Mouse (Mus musculus): Measurements from ENCODE around the gene Fnbp1l. TPM values are rescaled to one million over a fixed set of nuclear protein-coding genes. Genes with fewer than 3 reads are reported as not detected.

Gene Fnbp1l
- polyA plus RNA-seq, 1 experiment from 2014 or later = 84.7 TPM

- Histone ChIP-seq H3K9ac (replicated peaks; ENCODE audit: low read depth, low read length) (no peak overlapping the region), H3K27me3 (ENCODE audit: control insufficient read depth, insufficient read depth, low read length) (no peaks in the 10 kb centered on the region), H3K27ac (ENCODE audit: low read length) (no peak overlapping the region), H3K36me3 (ENCODE audit: control insufficient read depth, insufficient read depth, low read length) (peaks cover 11% of the 10 kb centered on the region), H3K4me1 (ENCODE audit: control insufficient read depth, insufficient read depth, low read length) (peaks cover 10% of the 10 kb centered on the region; the same call in 1 of the 2 replicates), H3K9me3 (ENCODE audit: control insufficient read depth, low read depth, low read length) (no peaks in the 10 kb centered on the region), H3K4me3 (ENCODE audit: low read depth, low read length) (no peak overlapping the region), H3K4me2 (replicated peaks; ENCODE audit: low read depth, low read length) (no peak overlapping the region)
- WGBS = 65% methylated on average over 4 of the region's 4 CpGs
- no peak for ATAC-seq (ENCODE audit: insufficient number of reproducible peaks, insufficient read depth, low FRiP score, low read depth)
Observed at GRCm38 (mm10) chr3:122590346-122590745, 29.2 kb downstream of the Fnbp1l start.

GRCm38 (mm10) chr3:122586918-122587641 is 32.4 kb downstream of the Fnbp1l start:
- no peak overlapping the region for H3K9ac ChIP-seq (replicated peaks; ENCODE audit: low read depth, low read length)
- WGBS = 84% methylated on average over 3 of the region's 3 CpGs
- H3K9me3 ChIP-seq (ENCODE audit: control insufficient read depth, low read depth, low read length) = no peaks in the 10 kb centered on the region
- H3K36me3 ChIP-seq (ENCODE audit: control insufficient read depth, insufficient read depth, low read length) = peaks cover 13% of the 10 kb centered on the region
- H3K4me3 ChIP-seq (ENCODE audit: low read depth, low read length) = no peak overlapping the region
- peaks cover 10% of the 10 kb centered on the region; the same call in 1 of the 2 replicates for H3K4me1 ChIP-seq (ENCODE audit: control insufficient read depth, insufficient read depth, low read length)
- H3K4me2 ChIP-seq (replicated peaks; ENCODE audit: low read depth, low read length) = no peak overlapping the region
- H3K27ac ChIP-seq (ENCODE audit: low read length) = no peak overlapping the region
- ATAC-seq (ENCODE audit: insufficient number of reproducible peaks, insufficient read depth, low FRiP score, low read depth) = no peak
- no peaks in the 10 kb centered on the region for H3K27me3 ChIP-seq (ENCODE audit: control insufficient read depth, insufficient read depth, low read length)

- Histone ChIP-seq H3K36me3 (ENCODE audit: control insufficient read depth, insufficient read depth, low read length) (no peaks in the 10 kb centered on the region), H3K9me3 (ENCODE audit: control insufficient read depth, low read depth, low read length) (no peaks in the 10 kb centered on the region), H3K9ac (replicated peaks; ENCODE audit: low read depth, low read length) (no peak overlapping the region), H3K4me3 (ENCODE audit: low read depth, low read length) (no peak overlapping the region), H3K27ac (ENCODE audit: low read length) (no peak overlapping the region), H3K27me3 (ENCODE audit: control insufficient read depth, insufficient read depth, low read length) (no peaks in the 10 kb centered on the region), H3K4me1 (ENCODE audit: control insufficient read depth, insufficient read depth, low read length) (peaks cover 5% of the 10 kb centered on the region; the same call in 1 of the 2 replicates), H3K4me2 (replicated peaks; ENCODE audit: low read depth, low read length) (no peak overlapping the region)
- ATAC-seq (ENCODE audit: insufficient number of reproducible peaks, insufficient read depth, low FRiP score, low read depth) = no peak
Observed at GRCm38 (mm10) chr3:122577360-122577759, 42.2 kb downstream of the Fnbp1l start.

- Histone ChIP-seq H3K9ac (replicated peaks; ENCODE audit: low read depth, low read length) (no peak overlapping the region), H3K36me3 (ENCODE audit: control insufficient read depth, insufficient read depth, low read length) (no peaks in the 10 kb centered on the region), H3K27me3 (ENCODE audit: control insufficient read depth, insufficient read depth, low read length) (no peaks in the 10 kb centered on the region), H3K4me1 (ENCODE audit: control insufficient read depth, insufficient read depth, low read length) (peaks cover 5% of the 10 kb centered on the region; the same call in 1 of the 2 replicates), H3K27ac (ENCODE audit: low read length) (no peak overlapping the region), H3K4me2 (replicated peaks; ENCODE audit: low read depth, low read length) (no peak overlapping the region), H3K4me3 (ENCODE audit: low read depth, low read length) (no peak overlapping the region), H3K9me3 (ENCODE audit: control insufficient read depth, low read depth, low read length) (no peaks in the 10 kb centered on the region)
- no peak for ATAC-seq (ENCODE audit: insufficient number of reproducible peaks, insufficient read depth, low FRiP score, low read depth)
- WGBS = 92% methylated on average over 1 of the region's 1 CpGs
Observed at GRCm38 (mm10) chr3:122574921-122575320, 44.6 kb downstream of the Fnbp1l start.

GRCm38 (mm10) chr3:122573426-122574286 is 45.9 kb downstream of the Fnbp1l start:
- H3K27ac ChIP-seq (ENCODE audit: low read length) = no peak overlapping the region
- WGBS = 76% methylated on average over 5 of the region's 5 CpGs
- no peak overlapping the region for H3K4me2 ChIP-seq (replicated peaks; ENCODE audit: low read depth, low read length)
- no peak for ATAC-seq (ENCODE audit: insufficient number of reproducible peaks, insufficient read depth, low FRiP score, low read depth)
- no peak overlapping the region for H3K9ac ChIP-seq (replicated peaks; ENCODE audit: low read depth, low read length)
- H3K36me3 ChIP-seq (ENCODE audit: control insufficient read depth, insufficient read depth, low read length) = no peaks in the 10 kb centered on the region
- no peak overlapping the region for H3K4me3 ChIP-seq (ENCODE audit: low read depth, low read length)
- H3K27me3 ChIP-seq (ENCODE audit: control insufficient read depth, insufficient read depth, low read length) = no peaks in the 10 kb centered on the region
- H3K9me3 ChIP-seq (ENCODE audit: control insufficient read depth, low read depth, low read length) = no peaks in the 10 kb centered on the region
- peaks cover 5% of the 10 kb centered on the region; the same call in 1 of the 2 replicates for H3K4me1 ChIP-seq (ENCODE audit: control insufficient read depth, insufficient read depth, low read length)

- Histone ChIP-seq H3K9ac (replicated peaks; ENCODE audit: low read depth, low read length) (no peak overlapping the region), H3K4me3 (ENCODE audit: low read depth, low read length) (no peak overlapping the region), H3K4me1 (ENCODE audit: control insufficient read depth, insufficient read depth, low read length) (no peaks in the 10 kb centered on the region), H3K36me3 (ENCODE audit: control insufficient read depth, insufficient read depth, low read length) (peaks cover 13% of the 10 kb centered on the region), H3K27ac (ENCODE audit: low read length) (no peak overlapping the region), H3K27me3 (ENCODE audit: control insufficient read depth, insufficient read depth, low read length) (no peaks in the 10 kb centered on the region), H3K9me3 (ENCODE audit: control insufficient read depth, low read depth, low read length) (no peaks in the 10 kb centered on the region), H3K4me2 (replicated peaks; ENCODE audit: low read depth, low read length) (no peak overlapping the region)
- ATAC-seq (ENCODE audit: insufficient number of reproducible peaks, insufficient read depth, low FRiP score, low read depth) = no peak
- 64% methylated on average over 4 of the region's 4 CpGs for WGBS
Observed at GRCm38 (mm10) chr3:122566549-122566948, 53.0 kb downstream of the Fnbp1l start.

- H3K4me1 ChIP-seq (ENCODE audit: control insufficient read depth, insufficient read depth, low read length) = no peaks in the 10 kb centered on the region
- ATAC-seq (ENCODE audit: insufficient number of reproducible peaks, insufficient read depth, low FRiP score, low read depth) = no peak
- H3K36me3 ChIP-seq (ENCODE audit: control insufficient read depth, insufficient read depth, low read length) = peaks cover 16% of the 10 kb centered on the region
- no peaks in the 10 kb centered on the region for H3K27me3 ChIP-seq (ENCODE audit: control insufficient read depth, insufficient read depth, low read length)
- H3K9me3 ChIP-seq (ENCODE audit: control insufficient read depth, low read depth, low read length) = no peaks in the 10 kb centered on the region
- no peak overlapping the region for H3K27ac ChIP-seq (ENCODE audit: low read length)
- no peak overlapping the region for H3K4me2 ChIP-seq (replicated peaks; ENCODE audit: low read depth, low read length)
- no peak overlapping the region for H3K9ac ChIP-seq (replicated peaks; ENCODE audit: low read depth, low read length)
- H3K4me3 ChIP-seq (ENCODE audit: low read depth, low read length) = no peak overlapping the region
- 68% methylated on average over 3 of the region's 3 CpGs for WGBS
Observed at GRCm38 (mm10) chr3:122566112-122566511, 53.4 kb downstream of the Fnbp1l start.

GRCm38 (mm10) chr3:122565285-122565684 is 54.2 kb downstream of the Fnbp1l start:
- Histone ChIP-seq H3K4me2 (replicated peaks; ENCODE audit: low read depth, low read length) (no peak overlapping the region), H3K9ac (replicated peaks; ENCODE audit: low read depth, low read length) (no peak overlapping the region), H3K27ac (ENCODE audit: low read length) (no peak overlapping the region), H3K36me3 (ENCODE audit: control insufficient read depth, insufficient read depth, low read length) (peaks cover 16% of the 10 kb centered on the region), H3K4me1 (ENCODE audit: control insufficient read depth, insufficient read depth, low read length) (no peaks in the 10 kb centered on the region), H3K9me3 (ENCODE audit: control insufficient read depth, low read depth, low read length) (no peaks in the 10 kb centered on the region), H3K27me3 (ENCODE audit: control insufficient read depth, insufficient read depth, low read length) (no peaks in the 10 kb centered on the region), H3K4me3 (ENCODE audit: low read depth, low read length) (no peak overlapping the region)
- no peak for ATAC-seq (ENCODE audit: insufficient number of reproducible peaks, insufficient read depth, low FRiP score, low read depth)
- WGBS = 11% methylated on average over 7 of the region's 7 CpGs
